Mouse (Mus musculus): ENCODE measurements around the gene Olfr1160.

DNA sequence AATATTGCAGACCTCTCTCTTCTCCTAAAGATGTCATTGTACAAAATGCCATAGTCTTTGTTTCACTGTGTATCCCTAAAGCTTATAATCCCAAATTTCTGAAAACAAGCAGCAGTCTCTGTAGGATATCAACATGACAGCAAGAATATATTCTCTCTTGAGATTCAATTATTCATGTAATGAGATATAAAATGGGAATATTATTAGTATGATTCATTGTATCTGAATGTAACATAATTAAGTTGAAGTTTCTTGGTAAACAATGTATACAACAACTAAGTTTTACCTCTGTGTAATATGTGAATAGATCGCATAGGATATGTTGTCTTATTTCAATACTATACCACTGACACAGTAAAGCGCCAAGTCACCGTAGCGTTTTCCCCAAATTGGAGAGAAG is 39.9 kb downstream of the Olfr1160 start, which contains the start of gene Olfr1157:
- no peak for TF ChIP-seq CTCF (IDR thresholded peaks at IDR 0.05; ENCODE audit: extremely low read depth, insufficient read depth, insufficient read length, insufficient replicate concordance)
- TF ChIP-seq POLR2A (IDR thresholded peaks at IDR 0.05; ENCODE audit: low read depth, low read length), result no peak

Measured in spleen, adult 2 months (tissue).